Mouse (Mus musculus) bone marrow, adult 2 months (tissue): ENCODE data around the gene H2-Q10.

Source experiments
- CTCF ChIP-seq: fragments of 200-500 bp; IDR thresholded peaks from 2 replicates; pipeline ENCODE4 v1.5.1; 2011; ENCODE audit warnings: low read length, control low read depth; ENCODE audit not compliant: control insufficient read depth, insufficient read depth
- POLR2A ChIP-seq: fragments of 200-500 bp; IDR thresholded peaks from 2 replicates; pipeline ENCODE4 v1.6.1; 2011; ENCODE audit warnings: low read depth, mild to moderate bottlenecking, control low read depth, low read length, borderline replicate concordance; ENCODE audit not compliant: control insufficient read depth

DNA sequence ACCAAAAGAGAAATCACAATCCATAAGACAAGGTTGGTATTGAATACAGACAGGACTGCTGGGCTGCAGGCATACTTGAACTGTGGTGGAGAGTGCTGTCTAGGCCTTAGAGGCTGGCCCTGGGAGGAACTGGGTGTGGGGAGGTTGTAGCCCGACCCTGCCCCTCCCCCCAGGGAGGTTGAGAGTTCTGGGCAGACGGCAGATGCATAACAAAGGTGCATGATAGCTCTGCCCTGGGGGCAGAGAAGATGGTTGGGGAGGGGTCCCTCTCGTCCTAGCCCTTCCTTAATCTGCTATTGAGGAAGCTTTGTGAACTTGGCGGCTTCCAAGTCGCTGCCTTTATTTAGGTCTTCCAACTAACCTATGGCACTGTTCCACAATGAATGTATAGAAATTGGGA is 34.0 kb downstream of the H2-Q10 start:
- no peak for TF ChIP-seq POLR2A
- TF ChIP-seq CTCF = no peak
